Mouse (Mus musculus) spleen, postnatal 10 days (tissue): ENCODE results near the gene Olfr67.
"Not testable (repeated sequence)": the region's sequence is repeated elsewhere in the genome, so short reads cannot be mapped to it uniquely, and the experiment has no call there.

Experiments
- DNase-seq, 2 experiments: peaks; one replicate each; pipeline ENCODE4 v3.0.0; 2021 to 2022; ENCODE audit warnings: low spot score in 2 of 2

Olfr67 gene

DNA sequence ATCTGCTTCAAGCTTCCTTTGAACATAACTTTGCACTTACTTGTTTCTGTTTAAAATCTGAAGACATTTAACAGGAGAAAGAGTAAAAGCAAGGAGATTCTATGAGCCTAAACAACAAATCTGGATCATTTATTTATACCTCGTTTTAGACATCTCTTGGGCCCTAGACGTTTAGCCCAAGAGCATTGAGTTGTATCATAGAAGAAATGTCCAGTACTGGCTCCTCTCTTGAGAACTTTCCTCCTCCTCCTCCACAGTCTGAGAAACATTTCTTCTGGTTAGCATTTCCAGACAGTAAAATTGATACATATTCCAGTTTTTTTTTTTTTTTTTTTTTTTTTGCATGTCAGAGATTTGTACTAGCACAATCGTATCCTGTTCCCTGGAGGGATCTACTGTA, at the start of gene Olfr67:
Olfr67 (minus strand) TSS at position 101 of the 400 bp plus-strand sequence.
- DNase-seq, result no peak

DNA sequence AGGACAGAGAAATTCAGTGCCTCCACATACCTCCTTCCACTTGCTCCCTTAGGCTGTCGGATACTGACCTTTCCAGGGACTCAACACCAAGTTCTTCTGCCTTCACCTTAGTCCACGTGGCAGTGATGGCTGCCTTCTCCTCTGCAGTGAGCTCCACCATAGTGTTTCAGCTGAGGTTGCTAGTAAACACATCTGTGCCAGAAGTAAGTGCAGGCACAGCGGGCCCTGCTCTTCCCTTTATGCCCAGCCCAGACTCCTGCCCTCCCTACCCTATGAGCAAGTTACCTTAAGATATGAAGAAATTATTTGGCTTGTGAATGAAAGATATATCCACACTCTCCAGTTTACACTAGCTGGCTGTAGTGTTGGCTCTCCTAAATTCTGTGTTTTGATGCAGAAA, 48.6 kb upstream of the Olfr67 start, which contains the start of gene Hbb-bh2:
Hbb-bh2 (minus strand) TSS at position 253 of the 400 bp plus-strand sequence.
- no peak for DNase-seq

DNA sequence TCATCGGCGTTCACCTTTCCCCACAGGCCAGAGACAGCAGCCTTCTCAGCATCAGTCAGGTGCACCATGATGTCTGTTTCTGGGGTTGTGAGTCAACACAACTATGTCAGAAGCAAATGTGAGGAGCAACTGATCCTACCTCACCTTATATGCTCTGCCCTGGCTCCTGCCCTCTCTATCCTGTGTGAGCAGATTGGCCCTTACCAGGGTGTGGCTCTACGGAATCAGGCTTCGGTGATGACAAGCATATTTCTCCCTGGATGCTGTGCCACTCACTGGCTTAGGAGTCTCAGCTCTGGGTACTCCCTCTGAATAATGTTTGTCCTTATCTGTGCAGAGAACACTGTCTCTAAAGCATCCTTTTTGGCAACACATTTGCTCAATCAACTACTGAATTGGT, 36.2 kb upstream of the Olfr67 start, which contains the start of gene Hbb-bs:
Hbb-bs (minus strand) TSS at position 289 of the 400 bp plus-strand sequence.
- DNase-seq, result peak; percentile 83 to 85

- not testable (repeated sequence) for DNase-seq
Observed at GRCm38 (mm10) chr7:103827139-103827538, 35.5 kb upstream of the Olfr67 start.

- peak; percentile 52 to 66 for DNase-seq
Observed at GRCm38 (mm10) chr7:103826255-103826887, 34.8 kb upstream of the Olfr67 start.

DNA sequence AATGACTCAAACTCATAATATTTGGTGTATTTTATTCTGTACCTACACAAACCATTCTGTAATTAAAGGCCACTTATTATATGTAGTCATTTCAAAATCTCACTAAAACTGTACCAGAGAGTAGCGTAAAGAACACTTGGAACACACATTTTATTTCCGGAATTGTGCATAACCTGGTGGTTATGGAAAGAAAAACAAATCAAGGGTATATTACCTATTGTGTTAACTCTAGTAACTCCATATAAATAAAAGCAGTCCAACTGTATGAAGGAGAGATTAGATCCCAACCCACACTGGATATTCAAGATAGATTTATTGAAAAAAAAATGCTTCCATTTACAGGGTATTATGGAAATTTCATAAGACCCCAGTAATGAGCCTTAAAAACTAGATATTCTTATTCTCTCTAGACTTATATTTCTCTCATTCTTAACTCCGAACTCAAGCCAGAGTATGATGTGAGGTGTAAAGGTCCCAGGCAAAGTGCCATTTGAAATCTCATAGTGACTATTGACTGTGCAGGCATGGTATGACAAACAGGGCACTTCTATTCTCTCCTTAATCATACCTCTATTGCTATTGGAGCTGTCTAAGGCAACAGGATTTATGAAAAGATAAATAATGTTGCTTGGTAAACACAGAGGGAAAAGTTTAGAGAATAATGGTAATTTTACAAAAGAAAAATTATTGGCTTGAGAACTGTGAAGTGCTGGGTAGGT, 34.1 kb upstream of the Olfr67 start:
- peak in 1 of 2 experiments; percentile 39 for DNase-seq

DNA sequence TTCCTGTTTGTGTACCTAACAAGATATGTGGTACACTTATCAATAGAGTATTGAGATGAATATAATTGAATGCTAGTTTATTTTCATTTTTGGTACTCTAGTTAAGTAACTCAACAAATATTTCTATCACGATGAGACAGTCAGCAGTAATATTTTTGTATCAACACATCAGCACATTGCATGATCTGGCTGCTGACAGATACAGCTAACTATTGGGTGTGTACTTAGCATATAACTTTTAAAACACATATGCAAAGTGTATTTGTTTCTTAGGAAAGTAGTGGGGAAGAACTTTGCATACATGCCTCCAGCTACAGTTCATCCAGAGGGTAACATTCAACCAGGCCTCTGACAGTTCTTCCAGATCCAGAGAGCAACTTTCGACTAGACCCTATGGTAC, 33.0 kb upstream of the Olfr67 start:
- no peak for DNase-seq

GRCm38 (mm10) chr7:103815085-103815484, 23.5 kb upstream of the Olfr67 start:
- not testable (repeated sequence) for DNase-seq

DNA sequence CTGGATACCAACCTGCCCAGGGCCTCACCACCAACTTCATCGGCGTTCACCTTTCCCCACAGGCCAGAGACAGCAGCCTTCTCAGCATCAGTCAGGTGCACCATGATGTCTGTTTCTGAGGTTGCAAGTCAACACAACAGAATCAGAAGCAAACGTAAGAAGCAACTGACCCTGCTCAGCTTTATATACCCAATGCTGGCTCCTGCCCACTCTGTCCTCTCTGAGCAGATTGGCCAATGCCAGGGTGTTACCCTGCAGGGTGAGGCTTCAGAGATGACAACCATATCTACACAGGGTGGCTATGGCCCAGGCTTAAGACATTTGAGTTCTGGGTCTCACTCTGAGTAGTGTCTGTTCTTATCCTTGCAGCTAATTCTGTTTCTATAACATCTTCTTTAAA, 22.1 kb upstream of the Olfr67 start, which contains the start of gene Hbb-bt:
Hbb-bt (minus strand) TSS at position 231 of the 400 bp plus-strand sequence.
- DNase-seq, result peak; percentile 82 to 84

DNA sequence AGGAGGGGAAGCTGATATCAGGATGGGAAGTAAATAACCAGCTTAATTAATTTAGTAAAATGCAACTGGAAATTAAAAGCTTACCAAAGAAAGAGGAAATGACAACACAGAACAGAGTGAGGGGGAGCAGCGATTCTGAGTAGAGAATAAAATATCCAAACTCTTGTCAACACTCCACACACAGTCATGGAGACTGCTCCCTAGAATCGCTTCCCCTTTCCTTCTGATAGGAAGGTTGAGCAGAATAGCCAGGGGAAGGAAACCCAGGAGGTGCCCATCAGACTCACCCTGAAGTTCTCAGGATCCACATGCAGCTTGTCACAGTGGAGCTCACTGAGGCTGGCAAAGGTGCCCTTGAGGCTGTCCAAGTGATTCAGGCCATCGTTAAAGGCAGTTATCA, 21.5 kb upstream of the Olfr67 start:
- DNase-seq, result not testable (repeated sequence)

- no peak for DNase-seq
Observed at GRCm38 (mm10) chr7:103812174-103812573, 20.6 kb upstream of the Olfr67 start.

- no peak for DNase-seq
Observed at GRCm38 (mm10) chr7:103811223-103811845, 19.7 kb upstream of the Olfr67 start.

DNA sequence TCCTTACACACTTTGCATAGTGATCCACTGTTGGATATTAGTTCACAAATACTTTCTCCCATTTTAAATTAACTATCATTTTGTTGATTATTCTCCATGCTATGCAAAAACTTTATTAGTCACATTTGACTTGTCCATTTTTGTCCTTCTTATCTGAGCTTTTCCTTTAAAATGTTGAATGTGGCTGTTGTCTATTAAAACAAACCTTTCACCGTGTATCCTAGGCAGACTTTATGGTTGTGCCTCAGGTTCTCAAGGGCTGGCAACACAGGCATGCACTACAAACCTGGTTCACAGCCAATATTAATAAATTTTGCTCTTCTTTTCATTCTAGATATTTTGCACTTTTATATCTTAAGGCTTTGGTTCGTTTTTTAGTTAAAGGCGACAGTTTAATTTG, 19.1 kb upstream of the Olfr67 start:
- DNase-seq, result peak in 1 of 2 experiments; percentile 22

GRCm38 (mm10) chr7:103810296-103810695, 18.7 kb upstream of the Olfr67 start:
- DNase-seq, result no peak

- peak in 1 of 2 experiments; percentile 51 for DNase-seq
Observed at GRCm38 (mm10) chr7:103809801-103810155, 18.2 kb upstream of the Olfr67 start.

- DNase-seq, result no peak
Observed at GRCm38 (mm10) chr7:103808971-103809800, 17.6 kb upstream of the Olfr67 start.

DNA sequence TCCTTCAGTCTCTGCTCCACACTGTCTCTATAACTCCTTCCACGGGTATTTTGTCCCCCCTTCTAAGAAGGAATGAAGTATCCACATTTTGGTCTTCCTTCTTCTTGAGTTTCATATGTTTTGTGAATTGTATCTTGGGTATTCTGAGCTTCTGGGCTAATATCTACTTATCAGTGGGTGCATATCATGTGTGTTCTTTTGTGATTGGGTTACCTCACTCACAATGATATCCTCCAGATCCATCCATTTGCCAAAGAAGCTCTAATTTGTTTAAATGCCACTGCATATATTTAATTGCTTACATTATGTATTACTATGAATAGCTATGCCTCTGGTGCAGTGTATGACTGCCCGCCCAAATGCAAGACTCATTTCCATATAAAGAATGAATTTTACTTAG, 16.5 kb upstream of the Olfr67 start:
- DNase-seq, result not testable (repeated sequence)

DNA sequence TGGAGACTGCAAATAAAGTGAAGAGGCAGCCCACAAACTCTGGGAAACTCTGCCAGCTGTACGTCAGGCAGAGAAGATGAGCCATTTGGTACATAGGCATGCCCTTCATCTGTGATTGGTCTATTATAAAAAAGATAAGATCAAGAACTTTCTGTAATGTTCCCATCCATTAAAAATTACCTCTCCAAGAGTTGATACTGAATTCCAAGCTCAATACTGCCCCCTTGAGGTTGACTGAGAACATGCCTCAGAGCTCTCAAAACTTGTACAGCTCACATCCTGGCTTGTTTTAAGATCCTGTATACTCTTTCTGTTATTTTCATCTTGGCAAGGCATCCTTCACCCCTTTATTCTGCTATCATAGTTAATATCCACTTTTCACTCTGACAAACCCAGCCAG, 15.2 kb upstream of the Olfr67 start:
- DNase-seq, result peak in 1 of 2 experiments; percentile 55

DNA sequence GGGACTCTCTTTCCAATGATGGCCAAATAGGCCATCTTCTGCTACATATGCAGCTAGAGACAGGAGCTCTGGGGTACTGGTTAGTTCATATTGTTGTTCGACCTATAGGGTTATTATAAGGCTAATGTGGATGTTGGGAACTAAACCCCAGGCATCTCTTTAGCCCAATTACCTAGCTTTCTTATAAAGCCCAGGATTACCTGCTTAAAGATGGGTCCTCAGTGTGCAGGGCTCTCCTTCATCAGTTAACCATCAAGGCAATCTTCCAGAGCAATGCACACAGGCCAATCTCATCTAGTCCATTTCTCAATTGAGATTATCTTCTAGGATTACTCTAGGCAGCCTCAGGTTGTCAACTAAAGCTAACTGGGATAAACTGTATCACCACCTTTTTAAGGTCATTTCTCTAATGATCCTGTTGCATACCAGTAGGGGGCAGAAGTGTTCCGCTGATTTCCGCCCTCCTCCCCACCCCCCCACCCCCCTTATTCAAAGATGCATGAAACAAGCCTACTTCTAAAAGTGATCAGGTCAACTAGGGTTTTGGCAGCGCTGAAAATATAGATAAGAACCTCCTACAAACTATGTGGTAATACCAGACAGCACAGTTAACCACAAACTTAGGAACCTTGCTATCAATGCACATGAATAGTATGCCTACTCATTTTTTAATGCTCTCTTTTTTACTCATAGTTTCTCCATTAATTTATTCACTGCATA, 1.2 kb upstream of the Olfr67 start:
- peak in 1 of 2 experiments; percentile 46 for DNase-seq

GRCm38 (mm10) chr7:103779598-103779997, 12.0 kb downstream of the Olfr67 start, which contains the start of gene Olfr68:
Gene Olfr68 (minus strand): TSS chr7:103779698.
- DNase-seq, result no peak

GRCm38 (mm10) chr7:103777652-103778051, 14.0 kb downstream of the Olfr67 start:
- DNase-seq, result not testable (repeated sequence)
